Mouse (Mus musculus) embryo, embryonic 10.5 days (tissue): ENCODE measurements around the gene 4931428L18Rik.

ENCODE experiments used
- DNase-seq: peaks from one replicate; pipeline ENCODE4 v3.0.0-alpha.2; 2015; ENCODE audit warnings: low spot score

4931428L18Rik gene

DNA sequence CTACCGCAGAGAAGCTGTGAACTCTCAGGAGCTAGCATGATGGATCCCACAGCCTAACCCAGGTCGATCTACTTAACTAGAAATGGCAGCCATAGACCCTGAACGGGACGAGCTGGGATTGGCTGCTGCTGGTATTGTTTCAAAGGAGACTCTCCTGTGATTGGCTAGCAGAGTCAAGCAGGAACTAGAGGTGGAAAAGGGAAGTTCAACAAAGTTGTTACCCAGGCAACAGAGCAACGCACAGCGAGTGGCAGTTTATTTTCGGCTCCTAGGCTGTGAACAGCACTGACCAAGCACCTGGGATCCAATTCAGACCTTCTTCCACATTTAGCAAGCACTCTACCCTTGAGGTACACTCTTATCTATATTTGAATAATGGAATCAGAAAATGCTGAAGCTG, at the start of gene 4931428L18Rik, which contains the start of gene Pih1d3:
TSS of gene 4931428L18Rik (minus strand) at position 121 of the 400 bp plus-strand sequence.
TSS of gene Pih1d3 (plus strand) at position 275 of the 400 bp plus-strand sequence.
- DNase-seq, result no peak

GRCm38 (mm10) chr1:31260218-31260923, 37.9 kb upstream of the 4931428L18Rik start:
- DNase-seq, result no peak

- DNase-seq, result peak; percentile 9
These were observed 11.0 kb upstream of the 4931428L18Rik start for GRCm38 (mm10) chr1:31233319-31234036.

DNA sequence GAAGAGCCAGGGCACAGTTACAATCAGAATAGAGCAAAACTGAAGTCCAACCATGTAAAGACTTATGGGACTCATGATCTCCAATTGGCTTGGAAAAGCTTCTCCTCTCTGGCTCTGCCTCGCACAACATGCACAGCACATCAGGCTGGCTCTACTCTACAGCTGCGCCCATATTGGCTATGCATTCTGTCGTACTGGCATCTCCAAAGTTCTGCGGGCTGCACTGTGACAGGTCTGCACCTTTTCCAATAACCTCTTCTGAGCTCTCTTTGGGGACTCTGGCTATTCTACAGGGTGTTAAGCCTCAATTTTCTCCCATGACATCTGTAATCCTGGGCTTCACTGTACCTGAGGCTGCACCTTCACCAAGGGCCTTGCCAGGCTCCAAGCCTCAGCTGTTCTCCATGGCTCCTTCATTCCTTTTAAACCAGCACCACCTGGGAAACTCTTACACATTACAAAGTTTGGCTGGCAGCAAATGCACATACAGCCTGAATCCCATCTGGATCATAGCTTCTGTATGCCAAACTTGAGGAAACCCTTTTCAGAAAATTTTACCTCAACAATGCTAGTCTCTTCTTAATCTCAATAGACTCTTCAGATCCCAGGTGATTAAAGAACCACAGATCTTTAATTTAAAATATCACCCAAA, 1.8 kb downstream of the 4931428L18Rik start:
- DNase-seq, result no peak

DNA sequence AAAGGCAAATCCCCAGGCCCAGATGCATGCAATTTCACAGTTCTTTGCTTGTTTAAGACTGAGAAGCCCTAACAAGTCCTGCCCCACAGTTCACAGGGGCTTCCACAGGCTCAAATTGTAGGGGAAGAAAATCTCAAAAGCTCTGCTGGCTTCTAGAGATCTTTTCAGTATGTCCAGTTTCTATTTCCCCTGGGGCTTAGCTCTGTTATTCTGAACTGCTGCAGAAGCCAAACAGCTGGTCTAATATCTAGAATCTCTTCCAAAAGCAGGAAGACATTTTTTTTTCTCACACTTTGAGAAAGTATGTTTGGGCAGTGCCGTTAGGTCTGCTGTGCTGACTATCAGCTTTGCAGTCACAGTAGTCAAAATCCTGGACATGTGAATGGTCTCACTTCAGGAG, 7.7 kb downstream of the 4931428L18Rik start:
- no peak for DNase-seq

DNA sequence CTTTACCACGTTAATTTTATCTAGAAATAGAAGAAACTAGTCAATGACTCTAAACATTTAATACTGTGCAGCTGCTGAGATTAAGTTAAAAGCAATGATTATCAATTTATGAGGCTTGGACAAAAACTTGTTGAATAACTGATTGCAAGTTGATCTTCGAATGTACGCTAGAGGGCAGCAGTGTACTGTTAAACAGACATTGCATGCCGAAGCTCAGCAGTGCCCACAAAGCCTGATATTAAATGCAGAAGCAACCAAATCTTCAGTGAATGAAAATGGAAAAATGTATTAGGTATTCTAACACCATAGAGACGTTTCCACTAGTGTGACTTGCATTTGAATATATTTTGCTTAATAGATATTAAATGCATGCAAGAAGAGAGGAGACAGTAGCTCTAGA, 12.3 kb downstream of the 4931428L18Rik start:
- peak; percentile 81 for DNase-seq

- DNase-seq, result no peak
These were observed 16.7 kb downstream of the 4931428L18Rik start for GRCm38 (mm10) chr1:31205770-31206169.

GRCm38 (mm10) chr1:31205346-31205745, 17.1 kb downstream of the 4931428L18Rik start:
- no peak for DNase-seq

GRCm38 (mm10) chr1:31203771-31204170, 18.7 kb downstream of the 4931428L18Rik start:
- no peak for DNase-seq

GRCm38 (mm10) chr1:31196959-31197358, 25.5 kb downstream of the 4931428L18Rik start:
- DNase-seq, result no peak

GRCm38 (mm10) chr1:31195633-31196032, 26.9 kb downstream of the 4931428L18Rik start:
- DNase-seq, result no peak

DNA sequence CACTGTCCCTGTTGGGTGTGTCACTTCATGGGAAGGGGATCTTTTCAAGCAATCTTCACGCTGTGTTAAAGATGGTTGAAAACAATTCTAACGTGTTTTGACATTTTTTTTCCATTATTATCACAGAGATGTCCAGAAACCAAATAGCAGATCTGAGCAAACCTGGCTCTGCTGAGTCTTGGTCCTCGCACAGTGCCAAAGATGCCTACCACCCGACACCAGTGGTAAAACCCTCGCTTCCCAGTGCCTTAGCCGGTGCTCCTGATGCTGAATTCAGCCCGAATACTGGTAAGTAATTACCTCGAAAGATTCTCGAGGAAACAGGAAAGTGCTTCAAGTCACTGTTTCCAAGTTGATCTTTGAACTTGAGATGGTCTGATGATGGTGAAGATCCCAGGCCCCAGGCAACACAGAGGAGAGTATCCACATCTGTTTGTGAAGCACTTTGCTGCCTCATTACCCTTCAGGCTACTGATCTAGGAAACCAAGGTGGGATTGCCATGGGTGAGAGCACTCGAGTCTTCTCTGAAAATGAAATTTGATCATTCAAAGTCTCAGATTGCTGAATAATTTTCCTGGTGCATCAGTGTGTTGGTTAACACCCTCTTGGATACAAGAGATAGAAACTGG, 32.1 kb downstream of the 4931428L18Rik start:
- DNase-seq, result no peak

DNA sequence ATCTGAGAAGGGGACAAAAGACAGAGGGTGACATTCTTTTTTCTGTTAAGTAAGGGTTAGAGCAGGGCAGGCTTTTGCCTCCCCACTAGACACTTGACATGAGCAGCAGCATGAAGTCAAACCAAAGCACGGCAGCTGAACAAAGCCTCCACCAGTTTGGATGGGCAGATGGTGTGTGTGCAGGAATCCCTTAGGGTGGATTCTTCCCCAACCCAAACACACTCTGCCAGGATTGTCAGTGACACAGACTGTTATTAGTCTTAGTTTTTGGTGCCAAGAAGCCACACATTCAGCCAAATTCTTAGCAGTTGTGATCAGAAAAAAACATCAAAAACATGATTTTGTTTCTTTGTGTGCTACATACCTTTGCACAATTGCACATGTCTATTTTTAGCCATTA, 44.2 kb downstream of the 4931428L18Rik start:
- DNase-seq, result no peak

- no peak for DNase-seq
These were observed 46.4 kb downstream of the 4931428L18Rik start, which contains the start of gene Lgsn for GRCm38 (mm10) chr1:31176101-31176500. Lgsn (plus strand) TSS chr1:31176401.

GRCm38 (mm10) chr1:31175401-31175800, 47.1 kb downstream of the 4931428L18Rik start:
- no peak for DNase-seq

GRCm38 (mm10) chr1:31165326-31166121, 57.0 kb downstream of the 4931428L18Rik start:
- DNase-seq, result no peak

- no peak for DNase-seq
These were observed 57.8 kb downstream of the 4931428L18Rik start for GRCm38 (mm10) chr1:31164527-31165189.

- no peak for DNase-seq
These were observed 65.6 kb downstream of the 4931428L18Rik start for GRCm38 (mm10) chr1:31156884-31157283.

- no peak for DNase-seq
These were observed 66.3 kb downstream of the 4931428L18Rik start for GRCm38 (mm10) chr1:31156185-31156584.

DNA sequence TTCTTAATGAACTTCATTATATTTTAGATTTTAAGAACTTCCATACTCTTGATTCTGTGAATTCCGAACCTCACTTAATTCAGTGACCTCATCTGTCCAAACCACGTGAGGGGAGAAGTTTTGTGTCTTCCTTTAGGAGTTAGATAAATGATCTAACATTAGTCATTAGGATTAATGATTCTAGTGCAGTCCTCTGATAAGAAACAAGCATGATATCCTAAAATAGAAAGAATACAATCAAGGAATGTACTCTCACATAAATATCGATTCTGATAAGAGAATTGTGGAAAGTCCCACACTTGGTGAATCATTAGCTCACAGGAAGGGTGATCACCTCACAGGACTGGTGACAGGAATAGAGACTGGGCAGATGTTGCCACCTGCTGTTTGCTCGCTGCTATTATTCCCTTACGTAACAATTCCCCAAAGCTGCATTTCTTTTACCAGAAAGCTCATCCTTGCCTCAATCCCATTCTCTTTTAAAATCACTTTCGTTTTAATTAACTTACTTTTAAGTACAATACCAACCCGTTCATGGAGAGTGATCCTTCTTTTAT, 68.6 kb downstream of the 4931428L18Rik start:
- DNase-seq, result peak; percentile 72
